Mouse (Mus musculus) forebrain, postnatal 0 days (tissue): ENCODE results near the gene Nek10. TPM values are rescaled to one million over a fixed set of nuclear protein-coding genes. Genes with fewer than 3 reads are reported as not detected.
"Not testable (repeated sequence)": the region's sequence is repeated elsewhere in the genome, so short reads cannot be mapped to it uniquely, and the experiment has no call there.

Experiments
- ATAC-seq: fragments of 200-750 bp; cut with Nextera tagmentation; 2 replicates; pipeline ENCODE4 v1.8.0; 2017; ENCODE audit warnings: mild to moderate bottlenecking, moderate library complexity
- DNase-seq: peaks from one replicate; pipeline ENCODE4 v3.0.0-alpha.2; 2015
- H3K27ac ChIP-seq: fragments of 300-500 bp; sonication (generic); 2 replicates; pipeline ENCODE4 v1.5.1; 2014; ENCODE audit warnings: low read depth, mild to moderate bottlenecking, antibody characterized with exemption, low read length, moderate library complexity, mixed read lengths
- H3K27me3 ChIP-seq: fragments of 300-500 bp; sonication (generic); 2 replicates; pipeline ENCODE4 v1.6.1; 2014; ENCODE audit warnings: mild to moderate bottlenecking, low read length, mixed read lengths; ENCODE audit not compliant: insufficient read depth
- H3K36me3 ChIP-seq: fragments of 300-500 bp; sonication (generic); 2 replicates; pipeline ENCODE4 v1.6.1; 2014; ENCODE audit warnings: mild to moderate bottlenecking, moderate library complexity; ENCODE audit not compliant: insufficient read depth
- H3K4me1 ChIP-seq: fragments of 300-500 bp; sonication (generic); 2 replicates; pipeline ENCODE4 v1.6.1; 2014; ENCODE audit warnings: antibody characterized with exemption; ENCODE audit not compliant: insufficient read depth
- H3K4me2 ChIP-seq: fragments of 300-500 bp; sonication (generic); 2 replicates; pipeline ENCODE4 v1.6.1; 2014; ENCODE audit warnings: low read depth, mild to moderate bottlenecking, moderate library complexity
- H3K4me3 ChIP-seq: fragments of 300-500 bp; sonication (generic); 2 replicates; pipeline ENCODE4 v1.5.1; 2014; ENCODE audit warnings: low read depth, low read length, mixed read lengths
- H3K9ac ChIP-seq: fragments of 300-500 bp; sonication (generic); 2 replicates; pipeline ENCODE4 v1.6.1; 2014; ENCODE audit warnings: mild to moderate bottlenecking
- H3K9me3 ChIP-seq: fragments of 300-500 bp; sonication (generic); 2 replicates; pipeline ENCODE4 v1.6.1; 2016; ENCODE audit warnings: low read length
- CTCF ChIP-seq: sonication (generic); IDR thresholded peaks from 2 replicates; pipeline ENCODE4 v1.5.1; 2016; ENCODE audit warnings: antibody characterized with exemption, control low read depth, low read depth
- WGBS: fragments of 180-500 bp; shearing (Covaris S2); extraction: QIAGEN DNeasy Blood & Tissue Kit; methylation state at CpG from one replicate; pipeline ENCODE4 v1.1.7; 2014; 5-methylcytosine and 5-hydroxymethylcytosine counted together
- polyA plus RNA-seq: library from polyadenylated mRNA; unstranded; fragments of >200 nt; fragmentation: Nextera tagmentation; extraction: Ambion mirVana; gene quantifications from 2 replicates; pipeline ENCODE4 v1.2.1, GENCODE M21; 2015
- total RNA-seq: library from RNA; depleted of rRNA; stranded (reverse); fragments of >200 nt; gene quantifications from 2 replicates; pipeline ENCODE4 v1.2.3, GENCODE M21; 2014

The Nek10 gene
- total and polyA plus RNA-seq, 2 experiments from 2014 or later, result 0.25 to 3.0 TPM

DNA sequence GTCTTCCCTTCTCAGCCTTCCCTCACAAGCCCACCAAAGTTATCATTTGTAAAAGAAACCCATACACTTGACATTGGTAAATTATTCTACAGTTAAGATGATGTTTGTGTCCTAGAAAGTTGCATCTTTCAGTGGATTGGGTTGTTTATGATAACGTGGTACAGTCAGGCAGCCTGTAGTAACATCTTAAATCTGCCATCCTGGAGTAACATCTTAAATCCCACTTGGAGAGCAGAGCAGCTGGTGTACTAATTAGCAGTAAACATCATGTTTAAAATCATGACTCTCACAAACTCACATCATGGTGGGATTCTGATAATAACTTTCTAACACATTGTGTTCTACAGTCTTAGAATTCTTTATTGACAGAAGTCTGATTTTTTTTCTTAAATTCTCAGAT is 148.6 kb downstream of the Nek10 start:
- Histone ChIP-seq H3K9ac (no peak overlapping the region), H3K27ac (no peak overlapping the region), H3K4me1 (no peaks in the 10 kb centered on the region), H3K36me3 (no peaks in the 10 kb centered on the region), H3K4me3 (no peak overlapping the region), H3K27me3 (no peaks in the 10 kb centered on the region), H3K4me2 (no peak overlapping the region), H3K9me3 (no peaks in the 10 kb centered on the region)
- WGBS, result 36% methylated on average over 1 of the region's 1 CpGs
- ATAC-seq (peak; percentile 89), DNase-seq (peak; percentile 33)
- no peak for TF ChIP-seq CTCF

DNA sequence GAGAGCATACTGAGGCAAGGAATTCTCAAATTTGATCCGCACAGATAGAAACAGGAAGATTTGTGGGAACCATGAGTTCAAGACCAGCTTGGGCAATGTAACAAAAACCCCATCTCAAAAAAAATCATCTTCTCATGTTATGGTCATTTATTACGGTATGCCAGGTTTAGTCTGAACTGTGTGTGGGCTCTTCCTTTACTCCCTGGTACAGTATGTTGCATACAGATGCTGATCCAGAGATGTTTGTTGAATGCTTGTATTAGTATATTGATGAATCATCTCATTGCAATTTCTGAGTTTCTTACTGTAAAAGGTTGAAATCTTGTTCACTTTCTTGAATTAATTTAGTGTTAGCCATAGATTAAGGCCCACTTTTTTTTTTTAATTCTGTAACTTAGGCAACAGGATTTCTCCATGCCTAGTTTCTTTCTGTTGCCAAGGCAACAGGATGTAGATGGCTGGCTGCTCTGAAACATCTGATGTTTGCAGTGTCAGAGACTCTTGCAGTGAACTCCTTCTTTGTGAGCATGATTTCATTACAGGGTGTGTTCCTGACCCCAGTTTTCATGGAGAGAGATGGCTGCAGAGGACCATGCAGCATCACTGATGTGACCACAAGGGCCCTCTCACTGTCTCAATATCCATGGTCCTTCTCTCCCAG is 156.7 kb downstream of the Nek10 start:
- ATAC-seq (peak; percentile 94), DNase-seq (peak; percentile 74)
- Histone ChIP-seq H3K27me3 (no peaks in the 10 kb centered on the region), H3K9me3 (no peaks in the 10 kb centered on the region), H3K4me2 (no peak overlapping the region), H3K27ac (peak overlapping the region; percentile 83), H3K9ac (no peak overlapping the region), H3K4me1 (peaks cover 7% of the 10 kb centered on the region; the same call in 1 of the 2 replicates), H3K4me3 (no peak overlapping the region), H3K36me3 (no peaks in the 10 kb centered on the region)
- TF ChIP-seq CTCF, result no peak
- 82% methylated on average over 2 of the region's 2 CpGs for WGBS

DNA sequence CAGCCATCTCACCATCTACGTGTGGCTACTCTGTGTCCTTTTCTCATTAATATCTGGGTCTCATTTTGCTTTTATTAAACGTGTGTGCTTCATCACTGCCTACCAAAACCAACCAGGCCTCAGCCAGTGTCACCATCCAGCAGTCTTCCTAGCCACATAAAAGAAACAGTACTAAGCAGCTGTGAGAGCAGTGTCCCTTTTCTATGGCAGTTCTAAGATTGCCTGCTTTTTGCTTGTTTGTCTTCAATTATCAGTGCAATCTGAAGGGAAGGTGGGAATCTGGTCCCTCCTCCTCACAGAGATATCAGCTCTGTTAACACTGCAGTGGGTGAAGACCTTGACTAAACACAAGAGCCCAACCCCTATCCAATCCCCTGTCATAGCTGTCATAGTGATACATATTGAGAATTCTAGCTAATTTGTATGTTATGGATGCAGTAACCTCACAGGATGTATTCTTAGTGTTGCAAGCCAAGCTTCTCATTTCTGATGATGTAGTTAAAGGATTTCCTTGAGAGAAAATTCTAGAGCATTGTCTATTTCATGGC is 157.3 kb downstream of the Nek10 start:
- H3K27ac ChIP-seq, result peak overlapping the region; percentile 83
- WGBS, result 52% methylated on average over 2 of the region's 2 CpGs
- no peak overlapping the region for H3K4me2 ChIP-seq
- no peak for TF ChIP-seq CTCF
- no peak for DNase-seq
- no peak overlapping the region for H3K9ac ChIP-seq
- H3K27me3 ChIP-seq, result no peaks in the 10 kb centered on the region
- no peaks in the 10 kb centered on the region for H3K9me3 ChIP-seq
- H3K36me3 ChIP-seq, result no peaks in the 10 kb centered on the region
- no peak overlapping the region for H3K4me3 ChIP-seq
- peak; percentile 50 for ATAC-seq
- H3K4me1 ChIP-seq, result peaks cover 7% of the 10 kb centered on the region; the same call in 1 of the 2 replicates

DNA sequence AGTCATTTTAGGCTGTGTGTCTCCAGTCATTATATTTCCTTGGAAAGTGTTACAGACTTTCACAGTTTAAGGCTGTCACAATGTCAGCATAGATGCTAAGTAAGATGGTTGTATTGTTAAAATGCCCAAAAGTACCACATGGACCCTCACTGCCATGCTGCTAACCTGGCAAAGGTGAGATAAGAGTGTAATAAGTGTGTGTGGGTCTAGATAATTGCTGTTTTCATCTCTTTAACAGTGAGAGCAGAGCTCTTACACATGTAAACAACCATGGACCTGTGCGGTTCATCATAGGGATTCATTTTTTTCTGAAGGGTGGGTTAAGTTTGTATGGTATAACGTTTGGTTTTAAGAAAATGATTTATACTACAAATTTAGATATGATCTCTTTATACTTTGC is 167.4 kb downstream of the Nek10 start:
- DNase-seq (no peak), ATAC-seq (no peak)
- Histone ChIP-seq H3K27me3 (no peaks in the 10 kb centered on the region), H3K4me3 (no peak overlapping the region), H3K36me3 (no peaks in the 10 kb centered on the region), H3K27ac (no peak overlapping the region), H3K9me3 (no peaks in the 10 kb centered on the region), H3K4me2 (no peak overlapping the region), H3K9ac (no peak overlapping the region), H3K4me1 (no peaks in the 10 kb centered on the region)
- TF ChIP-seq CTCF, result no peak
- 79% methylated on average over 2 of the region's 2 CpGs for WGBS

DNA sequence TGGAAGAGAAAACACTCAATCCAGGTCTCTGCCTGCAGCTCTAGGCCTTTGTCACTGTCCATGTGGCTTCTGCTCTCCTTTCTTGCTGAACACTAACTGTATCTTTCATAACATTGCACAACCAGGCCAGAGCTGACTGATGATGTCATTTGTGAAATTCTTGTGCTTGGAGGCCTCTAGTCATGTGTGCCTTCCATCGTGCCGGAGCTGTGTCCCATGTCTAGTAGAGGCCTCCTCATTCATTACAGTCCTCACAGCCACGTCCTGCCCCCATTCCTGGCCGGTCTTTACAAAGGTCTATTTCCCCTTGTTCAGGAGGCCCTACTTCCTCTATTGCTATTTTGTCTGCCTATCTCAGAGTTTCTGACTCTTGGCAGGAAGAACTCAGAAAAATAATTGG is 167.8 kb downstream of the Nek10 start:
- DNase-seq, result no peak
- Histone ChIP-seq H3K9me3 (no peaks in the 10 kb centered on the region), H3K9ac (no peak overlapping the region), H3K4me2 (no peak overlapping the region), H3K27me3 (no peaks in the 10 kb centered on the region), H3K4me3 (no peak overlapping the region), H3K36me3 (no peaks in the 10 kb centered on the region), H3K27ac (no peak overlapping the region), H3K4me1 (no peaks in the 10 kb centered on the region)
- WGBS, result 67% methylated on average over 4 of the region's 4 CpGs
- no peak for TF ChIP-seq CTCF
- ATAC-seq, result no peak

GRCm38 (mm10) chr14:14974156-14974555 is 170.9 kb downstream of the Nek10 start:
- WGBS, result 80% methylated on average over 1 of the region's 1 CpGs
- H3K9me3 ChIP-seq, result no peaks in the 10 kb centered on the region
- no peak overlapping the region for H3K27ac ChIP-seq
- ATAC-seq (no peak), DNase-seq (no peak)
- no peaks in the 10 kb centered on the region for H3K4me1 ChIP-seq
- no peak overlapping the region for H3K4me3 ChIP-seq
- H3K27me3 ChIP-seq, result no peaks in the 10 kb centered on the region
- H3K9ac ChIP-seq, result no peak overlapping the region
- no peak for TF ChIP-seq CTCF
- no peaks in the 10 kb centered on the region for H3K36me3 ChIP-seq
- no peak overlapping the region for H3K4me2 ChIP-seq

DNA sequence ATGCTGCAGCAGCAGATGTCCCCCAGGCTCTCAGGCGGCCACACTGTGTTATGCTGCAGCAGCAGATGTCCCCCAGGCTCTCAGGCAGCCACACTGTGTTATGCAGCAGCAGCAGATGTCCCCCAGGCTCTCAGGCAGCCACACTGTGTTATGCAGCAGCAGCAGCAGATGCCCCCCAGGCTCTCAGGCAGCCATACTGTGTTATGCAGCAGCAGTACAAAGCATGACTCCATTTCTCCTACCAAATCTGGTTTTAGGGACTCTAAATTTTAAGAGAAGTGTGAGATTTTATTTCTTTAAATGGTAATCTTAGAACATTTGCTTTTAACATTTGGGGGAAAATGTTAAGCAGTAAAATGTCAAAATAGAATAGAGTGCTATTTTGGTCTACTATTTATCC is 180.9 kb downstream of the Nek10 start:
- not testable (repeated sequence) for H3K36me3 ChIP-seq, H3K4me3 ChIP-seq, H3K9me3 ChIP-seq, H3K27me3 ChIP-seq, H3K4me1 ChIP-seq, H3K9ac ChIP-seq, DNase-seq, H3K4me2 ChIP-seq, H3K27ac ChIP-seq
- ATAC-seq, result peak; percentile 42; the same call in 1 of the 2 replicates
- 27% methylated on average over 1 of the region's 1 CpGs for WGBS
